Mouse (Mus musculus) B cell, adult 2 months (primary cell): Measurements from ENCODE around the gene Arl9.
"Not testable (repeated sequence)": the region's sequence is repeated elsewhere in the genome, so short reads cannot be mapped to it uniquely, and the experiment has no call there.

ENCODE experiments used
- DNase-seq, 2 experiments: peaks; one replicate each; pipeline ENCODE4 v3.0.0; 2022

Arl9 gene

GRCm38 (mm10) chr5:77028034-77028433 lies 24.2 kb downstream of the Arl9 start:
- no peak for DNase-seq

GRCm38 (mm10) chr5:77029735-77030134 lies 25.9 kb downstream of the Arl9 start:
- peak; percentile 46 to 54 for DNase-seq

DNA sequence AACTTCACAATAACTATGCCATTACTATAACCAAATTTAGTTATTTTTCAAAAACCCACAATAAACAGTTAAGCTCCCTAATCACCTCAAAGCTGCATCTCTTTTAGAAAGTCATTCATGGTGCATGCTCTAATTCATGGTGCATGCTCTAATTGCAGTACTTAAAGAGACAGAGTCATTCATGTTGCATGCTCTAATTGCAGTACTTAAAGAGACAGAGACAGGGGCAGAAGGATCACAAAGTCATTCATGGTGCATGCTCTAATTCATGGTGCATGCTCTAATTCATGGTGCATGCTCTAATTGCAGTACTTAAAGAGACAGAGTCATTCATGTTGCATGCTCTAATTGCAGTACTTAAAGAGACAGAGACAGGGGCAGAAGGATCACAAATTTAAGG lies 31.2 kb downstream of the Arl9 start:
- not testable (repeated sequence) for DNase-seq

- no peak for DNase-seq
Measured at GRCm38 (mm10) chr5:77038451-77038850, 34.6 kb downstream of the Arl9 start.

GRCm38 (mm10) chr5:77039391-77039790 lies 35.5 kb downstream of the Arl9 start:
- DNase-seq, result no peak

DNA sequence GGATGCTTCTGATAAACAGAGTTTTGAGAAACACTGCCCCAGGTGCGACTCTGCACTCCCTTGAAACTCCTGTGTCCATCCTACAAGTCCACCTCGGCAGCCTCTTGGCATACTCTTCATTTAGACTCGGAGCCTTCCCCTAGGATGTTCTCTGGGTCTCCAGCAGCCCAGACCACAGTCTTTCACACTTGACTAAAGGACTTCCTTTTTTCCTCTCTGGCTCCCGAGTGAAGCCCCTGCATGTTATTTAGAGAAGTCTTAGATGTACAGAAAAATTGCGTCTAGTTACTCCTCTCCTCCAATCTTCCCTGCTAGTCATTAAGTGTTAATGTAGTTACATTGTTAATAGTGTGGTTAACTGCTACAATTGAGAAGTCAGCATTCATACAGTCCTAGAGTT lies 40.5 kb downstream of the Arl9 start:
- DNase-seq, result no peak

DNA sequence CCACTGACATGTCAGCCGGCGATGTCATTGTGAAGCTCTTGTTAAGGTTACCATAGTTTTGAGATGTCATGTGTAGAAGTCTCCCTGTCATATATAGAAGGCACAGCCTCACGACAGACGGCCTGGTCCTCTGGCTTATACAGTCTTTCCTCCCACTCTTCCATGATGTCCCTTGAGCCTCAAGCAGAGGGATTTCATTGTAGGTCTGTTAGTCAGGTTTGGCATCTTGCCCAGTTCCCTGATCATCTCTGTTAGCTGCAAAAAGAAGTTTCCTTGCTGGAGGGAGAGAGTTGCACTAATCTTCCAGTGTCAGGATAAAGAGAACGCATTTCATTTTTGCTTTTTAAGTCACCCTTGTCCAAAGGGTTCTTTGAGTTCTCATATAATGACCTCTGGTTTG lies 48.8 kb downstream of the Arl9 start:
- DNase-seq, result no peak

DNA sequence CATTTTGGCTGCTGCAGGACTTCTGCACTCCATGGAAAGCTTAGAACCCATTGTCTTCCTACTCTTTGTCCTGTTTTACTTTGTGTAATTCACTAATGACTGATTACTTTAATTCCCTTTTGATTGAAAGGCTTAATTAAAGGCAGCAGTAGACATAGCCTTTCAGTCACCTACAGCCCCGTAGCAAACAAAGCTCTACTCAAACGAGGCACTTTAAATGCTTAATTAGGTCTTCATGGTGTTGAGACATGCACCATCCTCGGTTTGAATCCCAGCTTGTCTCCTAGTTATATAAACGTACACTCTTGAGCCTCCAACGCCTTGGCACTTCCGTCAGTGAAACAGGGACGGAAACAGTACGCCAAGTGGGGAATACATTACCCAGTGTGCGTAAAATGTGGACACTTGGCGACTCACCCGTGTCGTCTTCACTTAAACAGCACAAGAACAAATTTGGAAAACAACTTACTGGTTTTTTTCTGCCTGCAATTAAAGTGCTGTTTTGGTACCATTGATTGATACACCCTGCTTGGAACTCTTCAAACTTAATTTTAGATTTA lies 53.1 kb downstream of the Arl9 start:
- DNase-seq, result no peak
